Mouse (Mus musculus) testis, adult 2 months (tissue): ENCODE measurements at regions not wholly inside any gene's neighbourhood (a gene's known extent, or its start where the extent isn't known, plus 50 kb on each side); places are given as distances from the start of the nearest gene placed in this dataset.

ENCODE experiments used
- H3K27ac ChIP-seq: fragments of 200-500 bp; 2 replicates; pipeline ENCODE4 v1.5.1; 2012; ENCODE audit warnings: low read depth, low read length; ENCODE audit not compliant: control insufficient read depth, insufficient read depth
- H3K27me3 ChIP-seq: fragments of 200-500 bp; 2 replicates; pipeline ENCODE4 v1.6.1; 2012; ENCODE audit warnings: mild to moderate bottlenecking, low read length, moderate library complexity; ENCODE audit not compliant: control insufficient read depth, insufficient read depth
- H3K36me3 ChIP-seq: fragments of 200-500 bp; 2 replicates; pipeline ENCODE4 v1.6.1; 2012; ENCODE audit warnings: mild to moderate bottlenecking, low read length; ENCODE audit not compliant: control insufficient read depth, insufficient read depth
- H3K4me1 ChIP-seq: fragments of 200-500 bp; 2 replicates; pipeline ENCODE4 v1.6.1; 2012; ENCODE audit warnings: low read length; ENCODE audit not compliant: control insufficient read depth, insufficient read depth
- H3K4me3 ChIP-seq: fragments of 200-500 bp; 2 replicates; pipeline ENCODE4 v1.5.1; 2012; ENCODE audit warnings: low read depth, mild to moderate bottlenecking, low read length, moderate library complexity, mixed read lengths; ENCODE audit not compliant: control insufficient read depth
- CTCF ChIP-seq: fragments of 200-500 bp; IDR thresholded peaks from 2 replicates; pipeline ENCODE4 v1.5.1; 2012; ENCODE audit warnings: low read depth, mild to moderate bottlenecking, inconsistent platforms, low read length, moderate library complexity; ENCODE audit not compliant: control insufficient read depth, insufficient read depth, insufficient replicate concordance
- POLR2A ChIP-seq: fragments of 200-500 bp; IDR thresholded peaks from 2 replicates; pipeline ENCODE4 v1.6.1; 2012; ENCODE audit warnings: low read depth, mild to moderate bottlenecking, inconsistent platforms, low read length, moderate library complexity; ENCODE audit not compliant: control insufficient read depth

GRCm38 (mm10) chr8:25370947-25371346, 546.8 kb upstream of the Adam5 start:
- peaks cover 5% of the 10 kb centered on the region for H3K4me1 ChIP-seq
- H3K36me3 ChIP-seq = no peaks in the 10 kb centered on the region
- TF ChIP-seq CTCF (no peak), POLR2A (no peak)
- H3K27ac ChIP-seq = no peak overlapping the region
- H3K27me3 ChIP-seq = no peaks in the 10 kb centered on the region
- H3K4me3 ChIP-seq = no peak overlapping the region

GRCm38 (mm10) chr8:25369331-25369730, 545.2 kb upstream of the Adam5 start:
- Histone ChIP-seq H3K27ac (no peak overlapping the region), H3K27me3 (no peaks in the 10 kb centered on the region), H3K4me1 (peaks cover 5% of the 10 kb centered on the region), H3K4me3 (no peak overlapping the region), H3K36me3 (no peaks in the 10 kb centered on the region)
- TF ChIP-seq POLR2A = no peak
- TF ChIP-seq CTCF = no peak

GRCm38 (mm10) chr8:25368561-25369091, 544.5 kb upstream of the Adam5 start:
- H3K27ac ChIP-seq = no peak overlapping the region
- no peaks in the 10 kb centered on the region for H3K36me3 ChIP-seq
- no peak for TF ChIP-seq CTCF
- TF ChIP-seq POLR2A = no peak
- no peak overlapping the region for H3K4me3 ChIP-seq
- no peaks in the 10 kb centered on the region for H3K27me3 ChIP-seq
- peaks cover 5% of the 10 kb centered on the region for H3K4me1 ChIP-seq

GRCm38 (mm10) chr8:25367806-25368549, 543.8 kb upstream of the Adam5 start:
- no peak for TF ChIP-seq POLR2A
- no peak for TF ChIP-seq CTCF
- H3K4me3 ChIP-seq = no peak overlapping the region
- H3K4me1 ChIP-seq = peaks cover 5% of the 10 kb centered on the region
- no peaks in the 10 kb centered on the region for H3K27me3 ChIP-seq
- no peak overlapping the region for H3K27ac ChIP-seq
- no peaks in the 10 kb centered on the region for H3K36me3 ChIP-seq

- Histone ChIP-seq H3K4me3 (no peak overlapping the region), H3K4me1 (peaks cover 5% of the 10 kb centered on the region), H3K36me3 (no peaks in the 10 kb centered on the region), H3K27ac (no peak overlapping the region), H3K27me3 (no peaks in the 10 kb centered on the region)
- TF ChIP-seq CTCF (no peak), POLR2A (no peak)
Observed at GRCm38 (mm10) chr8:25366181-25366580, 542.0 kb upstream of the Adam5 start.

GRCm38 (mm10) chr8:25362656-25363055, 538.5 kb upstream of the Adam5 start:
- no peak for TF ChIP-seq POLR2A
- no peak for TF ChIP-seq CTCF
- Histone ChIP-seq H3K4me1 (no peaks in the 10 kb centered on the region), H3K27me3 (no peaks in the 10 kb centered on the region), H3K4me3 (no peak overlapping the region), H3K36me3 (no peaks in the 10 kb centered on the region), H3K27ac (no peak overlapping the region)

- Histone ChIP-seq H3K27me3 (no peaks in the 10 kb centered on the region), H3K4me3 (no peak overlapping the region), H3K27ac (no peak overlapping the region), H3K4me1 (no peaks in the 10 kb centered on the region), H3K36me3 (no peaks in the 10 kb centered on the region)
- TF ChIP-seq CTCF (no peak), POLR2A (no peak)
Observed at GRCm38 (mm10) chr8:25362146-25362545, 538.0 kb upstream of the Adam5 start.
